Mouse (Mus musculus) midbrain, postnatal 0 days (tissue): ENCODE measurements around the gene Gse1. TPM values are rescaled to one million over a fixed set of nuclear protein-coding genes. Genes with fewer than 3 reads are reported as not detected.
A peak's percentile ranks its signal among the peaks of the same experiment; 100 is the strongest.

Source experiments
- ATAC-seq: fragments of 200-750 bp; cut with Nextera tagmentation; 2 replicates; pipeline ENCODE4 v1.8.0; 2017; ENCODE audit warnings: moderate number of reproducible peaks, mild to moderate bottlenecking, moderate TSS enrichment, moderate library complexity; ENCODE audit not compliant: low FRiP score
- DNase-seq: peaks from one replicate; pipeline ENCODE4 v3.0.0-alpha.2; 2015; ENCODE audit warnings: low spot score
- H3K27ac ChIP-seq: fragments of 300-500 bp; sonication (generic); 2 replicates; pipeline ENCODE4 v1.5.1; 2014; ENCODE audit warnings: low read depth, mild to moderate bottlenecking, low read length, mixed read lengths
- H3K27me3 ChIP-seq: fragments of 300-500 bp; sonication (generic); 2 replicates; pipeline ENCODE4 v1.6.1; 2014; ENCODE audit warnings: low read length, control low read depth, mixed read lengths; ENCODE audit not compliant: insufficient read depth
- H3K36me3 ChIP-seq: fragments of 300-500 bp; sonication (generic); 2 replicates; pipeline ENCODE4 v1.6.1; 2014; ENCODE audit warnings: low read length, control low read depth, mixed read lengths; ENCODE audit not compliant: insufficient read depth
- H3K4me1 ChIP-seq: fragments of 300-500 bp; sonication (generic); 2 replicates; pipeline ENCODE4 v1.6.1; 2014; ENCODE audit warnings: mild to moderate bottlenecking, control low read depth, antibody characterized with exemption, low read length, mixed read lengths; ENCODE audit not compliant: insufficient read depth
- H3K4me2 ChIP-seq: fragments of 300-500 bp; sonication (generic); 2 replicates; pipeline ENCODE4 v1.6.1; 2014; ENCODE audit warnings: low read depth, mild to moderate bottlenecking, low read length, mixed read lengths; ENCODE audit not compliant: poor library complexity, severe bottlenecking
- H3K4me3 ChIP-seq: fragments of 300-500 bp; sonication (generic); 2 replicates; pipeline ENCODE4 v1.5.1; 2014; ENCODE audit warnings: low read depth, mild to moderate bottlenecking, low read length, moderate library complexity
- H3K9ac ChIP-seq: fragments of 300-500 bp; sonication (generic); replicated peaks from 2 replicates; pipeline ENCODE4 v1.6.1; 2014; ENCODE audit warnings: mild to moderate bottlenecking, low read length, moderate library complexity, mixed read lengths; ENCODE audit not compliant: poor library complexity, severe bottlenecking
- H3K9me3 ChIP-seq: fragments of 300-500 bp; sonication (generic); 2 replicates; pipeline ENCODE4 v1.6.1; 2016; ENCODE audit warnings: low read length, control low read depth
- CTCF ChIP-seq: IDR thresholded peaks from 2 replicates; pipeline ENCODE4 v1.5.1; 2016; ENCODE audit warnings: antibody characterized with exemption, mild to moderate bottlenecking
- WGBS: fragments of 180-500 bp; shearing (Covaris S2); extraction: QIAGEN DNeasy Blood & Tissue Kit; methylation state at CpG from one replicate; pipeline ENCODE4 v1.1.7; 2014; 5-methylcytosine and 5-hydroxymethylcytosine counted together
- polyA plus RNA-seq: library from polyadenylated mRNA; unstranded; fragments of >200 nt; fragmentation: Nextera tagmentation; extraction: Ambion mirVana; gene quantifications from 2 replicates; pipeline ENCODE4 v1.2.1, GENCODE M21; 2015
- total RNA-seq: library from RNA; depleted of rRNA; stranded (reverse); fragments of >200 nt; gene quantifications from 2 replicates; pipeline ENCODE4 v1.2.3, GENCODE M21; 2014

The Gse1 gene
- total and polyA plus RNA-seq, 2 experiments from 2014 or later, result 12.4 to 51.3 TPM

DNA sequence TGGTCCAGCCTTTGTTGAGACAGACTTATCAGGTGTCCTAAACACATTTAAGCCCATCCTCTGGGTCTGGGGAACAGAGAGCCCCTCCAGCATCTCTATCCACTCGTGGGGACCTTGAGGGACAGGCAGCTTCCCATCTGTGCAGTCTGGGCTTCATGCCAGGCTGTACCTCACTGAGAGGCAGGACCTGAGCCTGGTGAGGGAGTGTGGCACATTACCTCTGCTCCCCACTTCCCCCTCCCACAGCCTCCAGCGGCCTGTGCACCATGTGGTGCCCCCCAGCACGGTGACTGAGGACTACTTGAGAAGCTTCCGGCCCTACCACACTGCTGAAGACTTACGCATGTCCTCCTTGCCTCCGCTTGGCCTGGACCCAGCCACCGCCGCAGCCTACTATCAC is 338.4 kb downstream of the Gse1 start:
- peaks cover 21% of the 10 kb centered on the region for H3K4me1 ChIP-seq
- no peak overlapping the region for H3K9ac ChIP-seq
- H3K9me3 ChIP-seq, result no peaks in the 10 kb centered on the region
- TF ChIP-seq CTCF, result no peak
- H3K4me2 ChIP-seq, result no peak overlapping the region
- no peaks in the 10 kb centered on the region for H3K27me3 ChIP-seq
- ATAC-seq (no peak), DNase-seq (no peak)
- 77% methylated on average over 8 of the region's 8 CpGs for WGBS
- H3K4me3 ChIP-seq, result no peak overlapping the region
- peaks cover 43% of the 10 kb centered on the region for H3K36me3 ChIP-seq
- H3K27ac ChIP-seq, result no peak overlapping the region

DNA sequence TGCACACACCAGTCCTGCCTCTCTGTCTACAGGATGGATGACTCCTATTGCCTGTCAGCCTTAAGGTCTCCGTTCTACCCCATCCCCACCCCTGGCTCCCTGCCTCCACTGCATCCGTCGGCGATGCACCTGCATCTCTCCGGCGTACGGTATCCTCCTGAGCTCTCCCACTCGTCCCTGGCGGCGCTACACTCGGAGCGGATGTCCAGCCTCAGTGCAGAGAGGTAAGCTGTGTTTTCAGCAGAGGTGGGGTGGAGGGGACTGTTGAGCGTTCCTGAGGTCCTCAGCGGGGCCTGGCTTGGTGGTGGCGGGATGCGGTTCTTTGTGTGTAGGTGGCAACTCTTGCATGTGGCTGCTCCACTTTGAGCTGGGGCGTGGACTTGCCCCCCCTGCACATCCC is 339.5 kb downstream of the Gse1 start:
- Histone ChIP-seq H3K4me1 (peaks cover 21% of the 10 kb centered on the region), H3K4me2 (no peak overlapping the region), H3K9ac (no peak overlapping the region), H3K36me3 (peaks cover 51% of the 10 kb centered on the region), H3K27me3 (no peaks in the 10 kb centered on the region), H3K9me3 (no peaks in the 10 kb centered on the region), H3K27ac (no peak overlapping the region; the same call in 1 of the 2 replicates), H3K4me3 (no peak overlapping the region)
- TF ChIP-seq CTCF, result no peak
- ATAC-seq (no peak), DNase-seq (no peak)
- WGBS, result 96% methylated on average over 17 of the region's 17 CpGs

GRCm38 (mm10) chr8:120568164-120568798 is 340.0 kb downstream of the Gse1 start:
- H3K36me3 ChIP-seq, result peaks cover 57% of the 10 kb centered on the region
- 97% methylated on average over 37 of the region's 37 CpGs for WGBS
- no peak for ATAC-seq

GRCm38 (mm10) chr8:120569123-120569522 is 340.9 kb downstream of the Gse1 start:
- Histone ChIP-seq H3K4me2 (no peak overlapping the region), H3K27ac (no peak overlapping the region), H3K9me3 (no peaks in the 10 kb centered on the region), H3K9ac (no peak overlapping the region), H3K4me3 (no peak overlapping the region), H3K4me1 (peaks cover 9% of the 10 kb centered on the region), H3K36me3 (peaks cover 64% of the 10 kb centered on the region), H3K27me3 (no peaks in the 10 kb centered on the region)
- DNase-seq (no peak), ATAC-seq (no peak)
- WGBS, result 87% methylated on average over 14 of the region's 17 CpGs
- no peak for TF ChIP-seq CTCF

More at GRCm38 (mm10) chr8:120568164-120568798, 340.0 kb downstream of the Gse1 start:
- H3K9me3 ChIP-seq, result no peaks in the 10 kb centered on the region
- no peak overlapping the region; the same call in 1 of the 2 replicates for H3K27ac ChIP-seq
- no peak overlapping the region for H3K4me2 ChIP-seq
- no peak overlapping the region for H3K4me3 ChIP-seq
- no peaks in the 10 kb centered on the region for H3K27me3 ChIP-seq
- no peak for TF ChIP-seq CTCF
- DNase-seq, result no peak
- H3K9ac ChIP-seq, result no peak overlapping the region
- H3K4me1 ChIP-seq, result peaks cover 16% of the 10 kb centered on the region

DNA sequence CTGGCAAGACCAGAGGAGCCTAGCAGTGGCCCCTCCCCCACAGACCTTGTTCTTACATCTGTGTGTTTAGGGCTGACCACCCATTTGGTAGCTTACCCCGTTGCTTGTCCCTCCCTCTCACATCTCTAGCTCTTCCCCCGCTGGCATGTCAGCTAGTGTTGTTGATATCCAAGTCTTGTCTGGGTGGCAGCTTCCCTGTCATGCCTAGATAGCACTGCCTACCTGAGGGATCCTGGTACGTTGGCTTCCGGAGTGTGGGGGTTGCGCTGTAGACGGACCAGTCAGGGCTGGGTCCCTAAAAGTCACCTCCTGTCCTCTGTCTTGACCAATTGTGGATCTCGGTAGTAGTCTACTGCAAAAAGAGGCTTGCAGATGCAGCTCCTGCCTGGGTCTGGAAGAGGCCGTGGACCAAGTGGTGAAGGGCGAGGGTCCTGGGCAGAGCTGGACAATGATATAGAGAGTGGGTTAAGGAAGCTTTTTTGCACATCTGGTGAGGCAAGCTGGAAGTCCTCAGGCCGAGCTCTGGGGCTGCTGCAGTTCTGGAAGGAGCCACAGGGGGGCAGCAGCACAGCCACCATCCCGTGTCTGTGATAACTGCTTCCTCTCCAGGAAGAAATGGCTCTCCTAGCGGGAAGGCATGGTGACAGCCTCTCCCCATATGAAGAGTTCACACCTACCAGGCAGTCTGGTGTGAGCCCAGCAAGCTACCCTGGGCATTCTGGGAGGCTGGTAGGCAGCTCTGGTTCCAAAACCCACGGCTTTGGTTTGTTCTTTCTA is 341.9 kb downstream of the Gse1 start:
- DNase-seq, result peak; percentile 76
- WGBS, result 60% methylated on average over 13 of the region's 13 CpGs
- H3K4me3 ChIP-seq, result no peak overlapping the region
- no peak for ATAC-seq
- peak; percentile 93 for TF ChIP-seq CTCF
- H3K27ac ChIP-seq, result no peak overlapping the region
- H3K4me2 ChIP-seq, result no peak overlapping the region
- peaks cover 2% of the 10 kb centered on the region; the same call in 1 of the 2 replicates for H3K4me1 ChIP-seq
- H3K27me3 ChIP-seq, result no peaks in the 10 kb centered on the region
- H3K9ac ChIP-seq, result no peak overlapping the region
- H3K36me3 ChIP-seq, result peaks cover 74% of the 10 kb centered on the region
- H3K9me3 ChIP-seq, result no peaks in the 10 kb centered on the region

DNA sequence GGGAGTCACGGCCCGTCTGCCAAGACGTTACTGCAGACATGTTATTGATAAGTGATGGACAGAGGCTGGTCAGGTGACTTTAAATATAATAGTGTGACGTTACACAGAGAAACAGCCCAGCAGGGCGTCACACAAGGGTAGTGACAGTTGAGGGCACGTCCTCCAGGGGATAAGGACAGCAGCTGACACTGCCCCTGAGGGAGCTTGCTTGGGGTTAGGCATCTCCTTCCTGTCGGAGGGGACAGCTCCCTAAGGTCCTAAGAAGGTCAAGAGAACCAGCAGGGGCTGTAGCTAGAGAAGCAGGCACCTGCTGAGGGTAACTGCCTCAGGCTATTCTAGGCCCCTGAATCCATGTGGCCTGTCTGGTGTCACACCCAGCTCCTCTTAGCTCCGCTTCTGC is 343.3 kb downstream of the Gse1 start:
- WGBS, result 76% methylated on average over 8 of the region's 8 CpGs
- no peaks in the 10 kb centered on the region for H3K9me3 ChIP-seq
- no peak overlapping the region for H3K27ac ChIP-seq
- peaks cover 85% of the 10 kb centered on the region for H3K36me3 ChIP-seq
- no peak overlapping the region for H3K4me3 ChIP-seq
- no peaks in the 10 kb centered on the region for H3K4me1 ChIP-seq
- H3K27me3 ChIP-seq, result no peaks in the 10 kb centered on the region
- ATAC-seq, result no peak
- no peak for DNase-seq
- no peak overlapping the region for H3K4me2 ChIP-seq
- no peak overlapping the region for H3K9ac ChIP-seq
- no peak for TF ChIP-seq CTCF
